Mouse (Mus musculus): Measurements from ENCODE around the gene Sowaha. TPM values are rescaled to one million over a fixed set of nuclear protein-coding genes. Genes with fewer than 3 reads are reported as not detected.

Gene Sowaha
- polyA plus RNA-seq, 1 experiment from 2014 or later = 1.9 TPM

DNA sequence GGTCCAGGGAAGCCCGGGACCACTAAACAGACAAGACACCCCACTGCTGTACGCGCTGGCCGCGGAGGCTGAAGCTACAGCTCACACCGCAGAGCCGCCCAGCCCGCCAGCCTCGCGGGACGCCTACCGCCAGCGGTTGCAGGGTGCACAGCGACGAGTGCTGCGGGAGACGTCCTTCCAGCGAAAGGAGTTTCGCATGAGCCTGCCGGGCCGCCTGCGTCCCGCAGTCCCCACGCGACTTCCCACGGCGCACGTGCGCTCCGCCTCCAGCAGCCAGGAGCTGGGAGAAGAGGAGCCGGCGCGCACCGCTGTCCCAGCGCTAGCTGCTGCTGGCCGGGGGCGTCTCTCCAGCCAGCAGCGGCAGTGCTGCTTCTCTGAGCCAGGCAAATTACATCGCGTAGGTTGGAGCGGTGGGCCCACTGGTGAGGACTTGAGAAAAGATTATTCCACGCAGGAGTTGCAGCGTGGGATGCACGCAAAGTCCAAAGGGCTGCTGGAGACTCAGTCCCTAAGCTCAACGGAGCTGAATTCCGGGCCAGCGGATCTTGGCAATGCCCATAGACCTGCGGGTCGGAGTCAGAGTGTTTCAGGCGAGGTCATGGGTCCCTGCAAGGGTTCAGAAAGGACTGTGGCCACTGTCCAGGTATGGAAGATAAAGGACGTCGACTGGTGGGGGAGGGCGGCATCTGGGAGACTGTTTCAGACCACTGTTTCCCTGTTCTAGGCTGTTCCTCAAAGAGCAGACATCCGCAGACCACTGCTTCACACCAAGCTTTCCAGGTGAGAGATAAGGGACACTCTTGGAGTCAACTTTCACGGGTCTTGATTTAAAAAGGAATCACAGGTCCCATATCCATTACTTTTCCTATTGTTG is 16.3 kb downstream of the Sowaha start:
- peak overlapping the region; percentile 84 for H3K4me2 ChIP-seq (replicated peaks)
- H3K4me1 ChIP-seq = peaks cover 17% of the 10 kb centered on the region
- no peak overlapping the region for H3K27ac ChIP-seq (replicated peaks)
- no peak for ATAC-seq (replicated peaks)
- peaks cover 52% of the 10 kb centered on the region for H3K27me3 ChIP-seq
- no peaks in the 10 kb centered on the region for H3K36me3 ChIP-seq
- H3K9me3 ChIP-seq = no peaks in the 10 kb centered on the region
- WGBS = 6% methylated on average over 55 of the region's 55 CpGs
- peak overlapping the region; percentile 41 for H3K4me3 ChIP-seq
- H3K9ac ChIP-seq (replicated peaks) = no peak overlapping the region; the same call in 1 of the 2 replicates

DNA sequence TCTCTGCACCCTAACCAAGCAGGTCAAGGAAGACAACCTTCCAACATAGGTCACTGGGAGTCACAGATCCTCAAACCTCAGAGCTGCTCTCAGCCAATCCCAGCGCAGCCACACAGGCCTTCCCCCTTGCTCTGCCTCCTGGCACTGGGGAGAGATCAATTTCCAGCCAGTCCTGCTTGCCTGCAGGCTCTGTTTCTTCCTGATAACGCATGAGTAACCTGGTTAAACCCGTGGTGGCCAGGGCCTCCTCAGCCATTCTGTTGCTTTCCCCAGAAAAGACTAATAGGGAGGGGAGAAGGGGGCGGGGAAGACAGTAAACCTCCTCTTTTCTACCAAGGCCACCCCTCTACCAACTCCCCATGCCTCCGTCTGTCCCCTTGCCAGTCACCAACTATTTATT is 18.3 kb downstream of the Sowaha start:
- no peak for ATAC-seq (replicated peaks)
- 18% methylated on average over 5 of the region's 5 CpGs for WGBS
- peaks cover 63% of the 10 kb centered on the region for H3K27me3 ChIP-seq
- no peaks in the 10 kb centered on the region for H3K36me3 ChIP-seq
- H3K9me3 ChIP-seq = no peaks in the 10 kb centered on the region
- peaks cover 24% of the 10 kb centered on the region for H3K4me1 ChIP-seq
- H3K4me3 ChIP-seq = no peak overlapping the region
- H3K4me2 ChIP-seq (replicated peaks) = no peak overlapping the region
- H3K27ac ChIP-seq (replicated peaks) = no peak overlapping the region
- no peak overlapping the region for H3K9ac ChIP-seq (replicated peaks)

DNA sequence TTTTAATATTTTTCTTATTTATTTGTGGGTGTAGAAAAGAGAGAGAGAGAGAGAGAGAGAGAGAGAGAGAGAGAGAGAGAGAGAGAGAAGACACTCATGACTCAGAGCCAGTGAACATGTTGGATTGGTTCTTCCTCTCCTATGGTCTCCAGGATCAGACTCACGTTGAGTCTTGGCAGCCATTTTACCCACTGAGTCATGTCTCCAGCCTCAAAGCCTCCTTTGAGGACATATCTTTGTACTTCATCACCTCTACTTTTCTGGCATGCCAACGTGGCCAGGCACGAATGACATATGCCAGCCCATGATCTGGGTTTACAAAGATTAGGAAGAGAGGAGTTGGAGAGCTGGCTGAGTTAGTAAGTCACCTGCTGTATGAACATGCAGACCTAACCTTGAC is 19.9 kb downstream of the Sowaha start:
- no peak overlapping the region for H3K27ac ChIP-seq (replicated peaks)
- H3K9ac ChIP-seq (replicated peaks) = no peak overlapping the region
- WGBS = 91% methylated on average over 3 of the region's 3 CpGs
- no peak overlapping the region for H3K4me2 ChIP-seq (replicated peaks)
- no peaks in the 10 kb centered on the region for H3K9me3 ChIP-seq
- ATAC-seq (replicated peaks) = no peak
- peaks cover 63% of the 10 kb centered on the region for H3K27me3 ChIP-seq
- no peaks in the 10 kb centered on the region for H3K36me3 ChIP-seq
- no peak overlapping the region for H3K4me3 ChIP-seq
- H3K4me1 ChIP-seq = peaks cover 22% of the 10 kb centered on the region

DNA sequence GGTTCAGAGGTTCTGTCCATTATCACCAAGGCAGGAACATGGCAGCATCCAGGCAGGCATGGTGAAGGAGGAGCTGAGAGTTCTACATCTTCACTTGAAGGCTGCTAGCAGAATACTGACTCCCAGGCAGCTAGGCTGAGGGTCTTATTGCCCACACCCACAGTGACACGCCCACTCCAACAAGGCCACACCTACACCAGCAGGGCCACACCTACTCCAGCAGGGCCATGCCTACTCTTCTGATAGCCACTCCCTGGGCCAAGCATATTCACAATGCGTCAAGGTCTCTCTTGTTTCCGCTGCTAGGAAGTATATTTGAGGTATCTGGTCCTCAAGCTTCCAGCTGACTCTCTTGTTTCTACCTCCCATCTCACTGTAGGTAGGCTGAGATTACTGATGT is 21.1 kb downstream of the Sowaha start:
- no peaks in the 10 kb centered on the region for H3K36me3 ChIP-seq
- H3K4me1 ChIP-seq = peaks cover 21% of the 10 kb centered on the region
- H3K9ac ChIP-seq (replicated peaks) = no peak overlapping the region
- WGBS = 61% methylated on average over 3 of the region's 3 CpGs
- ATAC-seq (replicated peaks) = no peak
- H3K27ac ChIP-seq (replicated peaks) = no peak overlapping the region
- H3K27me3 ChIP-seq = peaks cover 55% of the 10 kb centered on the region
- H3K4me2 ChIP-seq (replicated peaks) = no peak overlapping the region
- no peaks in the 10 kb centered on the region for H3K9me3 ChIP-seq
- no peak overlapping the region for H3K4me3 ChIP-seq

DNA sequence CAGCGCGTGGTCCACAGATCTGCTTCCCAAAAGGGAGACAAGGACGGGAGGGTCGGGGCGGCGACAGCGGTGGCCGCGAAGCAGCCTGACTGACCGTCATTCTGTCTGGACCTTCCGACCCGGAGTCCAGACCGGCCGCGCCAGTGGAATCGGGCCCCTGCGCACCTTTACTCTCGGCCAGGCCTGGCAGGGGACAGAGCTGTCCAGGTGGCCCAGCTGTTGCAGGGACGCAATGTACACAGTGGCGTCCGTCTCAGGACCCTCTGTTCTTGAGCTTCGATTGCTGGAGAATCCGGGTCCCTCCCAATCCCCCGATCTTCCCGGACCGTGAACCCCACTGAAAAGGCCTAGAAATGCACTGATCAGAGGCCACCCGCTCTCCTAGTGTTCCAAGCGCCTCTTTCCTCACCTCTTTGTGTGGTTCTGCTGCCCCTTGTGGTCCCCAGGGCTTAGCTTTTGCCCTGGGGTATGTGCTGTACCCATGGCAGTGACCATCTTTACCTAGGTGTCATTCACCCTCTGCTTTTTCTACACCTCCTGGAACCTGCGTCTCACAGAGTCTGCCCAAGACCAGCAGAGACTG is 22.6 kb downstream of the Sowaha start:
- H3K4me3 ChIP-seq = peak overlapping the region; percentile 43
- WGBS = 4% methylated on average over 29 of the region's 29 CpGs
- H3K9ac ChIP-seq (replicated peaks) = peak overlapping the region; percentile 39
- H3K9me3 ChIP-seq = no peaks in the 10 kb centered on the region
- peak overlapping the region; percentile 69 for H3K4me2 ChIP-seq (replicated peaks)
- H3K27ac ChIP-seq (replicated peaks) = no peak overlapping the region
- peaks cover 12% of the 10 kb centered on the region for H3K4me1 ChIP-seq
- peak; percentile 19; the same call in 1 of the 2 replicates for ATAC-seq (replicated peaks)
- H3K36me3 ChIP-seq = no peaks in the 10 kb centered on the region
- H3K27me3 ChIP-seq = peaks cover 40% of the 10 kb centered on the region

DNA sequence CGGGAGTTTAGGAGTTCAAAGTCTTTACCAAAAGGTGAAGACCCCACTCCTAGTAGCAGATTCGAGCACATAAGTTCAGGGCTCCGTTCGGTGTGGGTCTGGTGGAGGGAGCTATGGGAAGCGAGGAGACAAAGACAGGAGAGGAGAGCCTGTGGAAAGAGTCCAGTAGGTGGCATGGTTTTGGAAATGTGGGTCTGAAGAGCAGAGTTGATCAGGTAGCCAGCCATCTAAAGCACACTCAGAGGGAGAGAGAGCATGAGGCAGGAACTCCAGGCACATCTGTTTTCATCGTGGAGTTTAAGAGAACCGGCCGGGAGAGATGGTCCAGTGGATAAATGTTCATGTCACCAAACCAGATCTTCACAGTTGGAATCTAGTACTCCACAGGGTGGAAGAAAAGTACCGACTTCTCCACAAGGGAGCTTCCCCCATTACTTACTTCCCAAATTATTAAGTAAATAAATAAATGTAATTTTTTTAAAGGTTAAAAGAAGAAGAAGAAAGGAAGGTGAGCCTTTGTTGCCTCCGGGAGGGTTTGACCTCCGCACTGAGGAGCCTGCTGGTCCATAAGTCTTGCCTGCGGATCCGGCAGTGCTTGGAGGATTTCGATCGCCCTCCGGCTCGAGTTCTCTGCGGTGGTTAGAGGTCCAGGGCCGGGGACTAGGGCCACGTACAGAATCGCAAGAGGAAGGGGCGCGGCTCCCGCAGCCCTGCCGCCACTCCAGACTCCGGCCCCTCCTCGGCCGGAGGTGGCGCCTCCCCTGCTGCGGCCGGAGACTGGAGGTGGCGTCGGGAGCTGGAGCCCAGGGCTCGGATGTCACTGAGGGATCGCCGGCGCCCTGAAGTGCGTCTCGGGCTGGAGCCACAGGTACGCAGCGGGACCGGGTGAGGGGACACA is 23.4 kb downstream of the Sowaha start, which contains the start of the genes Gm10447 and Shroom1:
Gene Gm10447, minus strand, starts transcription at position 637 of the 898 bp plus-strand sequence.
Gene Shroom1, plus strand, starts transcription at position 732 of the 898 bp plus-strand sequence.
- Histone ChIP-seq H3K9me3 (no peaks in the 10 kb centered on the region), H3K4me3 (peak within 1 kb of the TSS; percentile 43), H3K9ac (replicated peaks) (peak within 1 kb of the TSS; percentile 39), H3K27me3 (peaks cover 32% of the 10 kb centered on the region), H3K4me2 (replicated peaks) (peak within 1 kb of the TSS; percentile 69), H3K4me1 (peaks cover 12% of the 10 kb centered on the region), H3K27ac (replicated peaks) (no peak within 1 kb of the TSS), H3K36me3 (no peaks in the 10 kb centered on the region)
- 4% methylated on average over 41 of the region's 42 CpGs for WGBS
- peak; percentile 43; the same call in 1 of the 2 replicates for ATAC-seq (replicated peaks)

DNA sequence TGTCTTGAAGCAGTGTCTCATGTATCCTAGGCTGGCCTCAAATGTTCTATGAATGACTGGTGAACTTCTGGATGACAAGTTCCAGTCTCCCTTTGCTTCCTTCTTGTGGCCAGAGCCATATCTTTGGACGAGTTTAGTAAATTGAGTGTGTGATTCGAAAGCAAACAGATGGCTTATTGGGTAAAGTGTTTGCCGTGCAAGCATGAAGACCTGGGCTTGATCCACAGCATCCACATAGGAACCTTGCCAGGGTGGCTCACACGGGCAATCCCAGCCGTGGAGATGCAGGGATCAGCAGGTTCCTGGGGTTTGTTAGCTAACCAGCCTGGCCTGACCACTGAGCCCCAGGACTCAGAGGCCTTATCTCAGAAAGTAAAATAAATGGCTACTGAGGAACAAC is 27.0 kb downstream of the Sowaha start:
- H3K36me3 ChIP-seq = no peaks in the 10 kb centered on the region
- H3K4me3 ChIP-seq = no peak overlapping the region
- WGBS = 90% methylated on average over 5 of the region's 5 CpGs
- no peak overlapping the region for H3K27ac ChIP-seq (replicated peaks)
- peaks cover 12% of the 10 kb centered on the region for H3K4me1 ChIP-seq
- no peak overlapping the region for H3K4me2 ChIP-seq (replicated peaks)
- H3K9me3 ChIP-seq = no peaks in the 10 kb centered on the region
- peaks cover 21% of the 10 kb centered on the region for H3K27me3 ChIP-seq
- no peak for ATAC-seq (replicated peaks)
- H3K9ac ChIP-seq (replicated peaks) = no peak overlapping the region

DNA sequence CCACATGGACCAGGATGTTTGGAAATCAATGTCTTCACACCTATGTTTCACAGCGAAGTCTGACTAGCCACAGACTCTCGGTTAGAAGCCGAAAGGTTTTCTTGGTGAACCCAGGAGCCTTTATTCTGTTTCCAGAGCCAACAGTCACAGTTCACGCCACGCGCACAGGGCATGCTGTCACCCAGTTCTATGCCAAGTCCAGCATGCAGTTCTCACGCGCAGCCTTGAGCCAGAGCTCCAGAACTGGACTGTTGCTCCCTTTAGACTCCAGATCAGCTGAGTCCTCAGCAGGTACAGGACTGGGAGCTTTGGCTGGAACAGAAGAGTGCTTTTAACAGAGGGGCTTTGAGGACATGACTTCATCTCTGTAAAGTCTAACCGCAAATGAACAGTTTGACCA is 27.7 kb downstream of the Sowaha start:
- Histone ChIP-seq H3K27ac (replicated peaks) (no peak overlapping the region), H3K4me2 (replicated peaks) (no peak overlapping the region), H3K4me1 (peaks cover 9% of the 10 kb centered on the region), H3K9ac (replicated peaks) (no peak overlapping the region), H3K27me3 (peaks cover 15% of the 10 kb centered on the region; the same call in 1 of the 2 replicates), H3K9me3 (no peaks in the 10 kb centered on the region), H3K4me3 (no peak overlapping the region), H3K36me3 (no peaks in the 10 kb centered on the region)
- ATAC-seq (replicated peaks) = no peak
- WGBS = 95% methylated on average over 9 of the region's 9 CpGs

DNA sequence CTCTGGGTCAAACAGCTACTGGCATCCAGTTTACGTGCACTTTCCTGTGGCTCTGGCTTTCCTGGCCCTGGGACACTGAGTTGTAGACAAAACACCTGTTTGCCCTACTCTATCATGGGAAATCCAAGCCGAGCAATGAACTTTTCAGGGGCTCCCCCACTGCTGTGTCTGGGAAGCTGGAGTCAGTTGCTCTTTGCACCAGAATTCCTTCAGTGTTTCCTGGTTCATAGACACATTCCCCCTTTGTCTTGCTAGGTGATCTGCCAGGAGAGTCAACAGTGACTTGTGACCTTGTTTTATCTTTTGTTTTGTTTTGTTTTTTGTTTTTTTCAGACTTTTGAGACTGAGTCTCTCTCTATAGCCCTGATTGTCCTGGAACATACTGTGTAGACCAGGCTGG is 28.7 kb downstream of the Sowaha start:
- Histone ChIP-seq H3K4me2 (replicated peaks) (no peak overlapping the region), H3K36me3 (no peaks in the 10 kb centered on the region), H3K4me3 (no peak overlapping the region), H3K9me3 (no peaks in the 10 kb centered on the region), H3K27me3 (peaks cover 9% of the 10 kb centered on the region; the same call in 1 of the 2 replicates), H3K9ac (replicated peaks) (no peak overlapping the region), H3K27ac (replicated peaks) (no peak overlapping the region), H3K4me1 (no peaks in the 10 kb centered on the region)
- 85% methylated on average over 2 of the region's 2 CpGs for WGBS
- ATAC-seq (replicated peaks) = no peak

DNA sequence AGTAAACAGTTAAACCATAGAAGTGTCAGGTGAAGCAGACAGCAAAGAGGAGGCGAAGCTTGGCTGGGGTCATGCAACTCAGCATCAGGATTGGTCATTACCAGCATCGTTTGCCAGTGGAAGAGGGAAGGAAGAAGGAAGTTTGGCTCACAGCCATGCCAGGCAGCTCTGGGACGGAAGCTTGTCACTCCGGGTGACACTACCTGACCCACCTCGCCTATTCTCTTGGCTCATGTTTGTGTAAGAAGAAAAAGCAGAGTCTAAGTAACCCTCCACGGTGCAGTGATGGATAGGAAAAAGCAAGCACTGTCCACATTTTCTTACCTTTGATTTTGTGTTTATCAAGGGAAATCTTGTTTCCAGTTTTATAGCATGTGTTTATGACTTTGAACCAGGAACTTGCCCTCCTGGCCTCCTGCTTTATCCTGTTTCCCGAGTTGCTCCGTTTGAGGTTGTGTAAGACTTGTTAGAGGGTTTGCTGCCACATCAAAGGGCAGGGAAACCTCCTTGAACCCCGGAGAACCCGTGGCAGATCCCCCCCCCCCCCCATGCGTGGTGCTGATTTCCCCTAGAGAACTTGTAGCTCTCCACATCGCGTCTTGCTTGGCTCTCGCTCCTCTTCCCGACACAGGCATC is 29.9 kb downstream of the Sowaha start:
- H3K27me3 ChIP-seq = peaks cover 3% of the 10 kb centered on the region; the same call in 1 of the 2 replicates
- WGBS = 60% methylated on average over 15 of the region's 15 CpGs
- no peak for ATAC-seq (replicated peaks)

DNA sequence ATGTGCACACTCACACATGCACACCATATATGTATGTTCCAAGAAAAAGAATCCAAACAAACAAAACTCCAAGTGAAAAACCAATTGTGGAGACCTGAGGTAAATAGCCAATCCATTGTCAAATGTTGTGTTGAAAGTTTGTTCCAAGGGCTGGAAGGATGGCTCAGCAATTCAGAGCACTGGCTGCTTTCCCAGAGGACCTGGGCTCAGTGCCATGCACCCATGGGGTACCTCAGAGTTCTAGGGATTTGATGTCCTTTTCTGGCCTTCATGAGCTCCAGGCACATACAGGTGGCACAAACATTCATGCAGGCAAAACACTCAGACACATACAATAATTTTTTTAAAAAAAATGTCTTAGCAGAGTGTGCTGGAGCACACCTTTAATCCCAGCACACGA is 31.5 kb downstream of the Sowaha start:
- H3K9ac ChIP-seq (replicated peaks) = no peak overlapping the region

More for the DNA sequence above, 29.9 kb downstream of the Sowaha start:
- Histone ChIP-seq H3K9me3 (no peaks in the 10 kb centered on the region), H3K4me2 (replicated peaks) (no peak overlapping the region), H3K36me3 (no peaks in the 10 kb centered on the region), H3K27ac (replicated peaks) (no peak overlapping the region), H3K4me3 (no peak overlapping the region), H3K9ac (replicated peaks) (no peak overlapping the region), H3K4me1 (no peaks in the 10 kb centered on the region)

More for the DNA sequence above, 31.5 kb downstream of the Sowaha start:
- no peaks in the 10 kb centered on the region for H3K4me1 ChIP-seq
- H3K4me2 ChIP-seq (replicated peaks) = no peak overlapping the region
- H3K36me3 ChIP-seq = no peaks in the 10 kb centered on the region
- no peaks in the 10 kb centered on the region for H3K9me3 ChIP-seq
- no peak for ATAC-seq (replicated peaks)
- no peak overlapping the region for H3K27ac ChIP-seq (replicated peaks)
- H3K27me3 ChIP-seq = no peaks in the 10 kb centered on the region
- no peak overlapping the region for H3K4me3 ChIP-seq
- 76% methylated on average over 1 of the region's 1 CpGs for WGBS

All from forebrain, embryonic 15.5 days (tissue).